Mouse (Mus musculus): ENCODE measurements around the gene Slc44a5. TPM values are rescaled to one million over a fixed set of nuclear protein-coding genes. Genes with fewer than 3 reads are reported as not detected.

Gene Slc44a5
- total and polyA plus RNA-seq, 2 experiments: not detected

GRCm38 (mm10) chr3:154183957-154184356, 210.7 kb downstream of the Slc44a5 start:
- Histone ChIP-seq H3K36me3 (ENCODE audit: control insufficient read depth, insufficient read depth, low read length) (no peaks in the 10 kb centered on the region), H3K79me2 (ENCODE audit: control insufficient read depth, insufficient read depth, low read length) (no peaks in the 10 kb centered on the region), H3K9ac (ENCODE audit: low read depth, low read length) (no peak overlapping the region), H3K27ac (replicated peaks; ENCODE audit: insufficient read depth, low read depth, low read length) (no peak overlapping the region), H3K4me3 (ENCODE audit: insufficient read depth, low read depth, low read length) (no peak overlapping the region), H3K27me3 (ENCODE audit: control insufficient read depth, insufficient read depth, low read length) (no peaks in the 10 kb centered on the region), H3K4me1 (ENCODE audit: control insufficient read depth, insufficient read depth, low read length) (no peaks in the 10 kb centered on the region)
- WGBS: 79% methylated on average over 9 of the region's 9 CpGs
- no peak for DNase-seq (ENCODE audit: extremely low read depth, low read depth, low spot score)
- TF ChIP-seq POLR2A (IDR thresholded peaks at IDR 0.05; ENCODE audit: extremely low read depth, insufficient read depth, low read length) (no peak), CTCF (IDR thresholded peaks at IDR 0.05; ENCODE audit: low read depth, low read length) (no peak)

GRCm38 (mm10) chr3:154188668-154189067, 215.4 kb downstream of the Slc44a5 start:
- H3K9ac ChIP-seq (ENCODE audit: low read depth, low read length): no peak overlapping the region
- no peaks in the 10 kb centered on the region for H3K79me2 ChIP-seq (ENCODE audit: control insufficient read depth, insufficient read depth, low read length)
- H3K4me1 ChIP-seq (ENCODE audit: control insufficient read depth, insufficient read depth, low read length): no peaks in the 10 kb centered on the region
- DNase-seq (ENCODE audit: extremely low read depth, low read depth, low spot score): no peak
- no peak for TF ChIP-seq CTCF (IDR thresholded peaks at IDR 0.05; ENCODE audit: low read depth, low read length)
- TF ChIP-seq POLR2A (IDR thresholded peaks at IDR 0.05; ENCODE audit: extremely low read depth, insufficient read depth, low read length): no peak
- H3K27me3 ChIP-seq (ENCODE audit: control insufficient read depth, insufficient read depth, low read length): no peaks in the 10 kb centered on the region
- H3K36me3 ChIP-seq (ENCODE audit: control insufficient read depth, insufficient read depth, low read length): no peaks in the 10 kb centered on the region
- no peak overlapping the region for H3K27ac ChIP-seq (replicated peaks; ENCODE audit: insufficient read depth, low read depth, low read length)
- H3K4me3 ChIP-seq (ENCODE audit: insufficient read depth, low read depth, low read length): no peak overlapping the region
- 23% methylated on average over 9 of the region's 9 CpGs for WGBS

- H3K4me3 ChIP-seq (ENCODE audit: insufficient read depth, low read depth, low read length): no peak overlapping the region
- TF ChIP-seq POLR2A (IDR thresholded peaks at IDR 0.05; ENCODE audit: extremely low read depth, insufficient read depth, low read length) (no peak), CTCF (IDR thresholded peaks at IDR 0.05; ENCODE audit: low read depth, low read length) (no peak)
- DNase-seq (ENCODE audit: extremely low read depth, low read depth, low spot score): peak; percentile 31
- no peaks in the 10 kb centered on the region for H3K79me2 ChIP-seq (ENCODE audit: control insufficient read depth, insufficient read depth, low read length)
- H3K27me3 ChIP-seq (ENCODE audit: control insufficient read depth, insufficient read depth, low read length): no peaks in the 10 kb centered on the region
- H3K9ac ChIP-seq (ENCODE audit: low read depth, low read length): no peak overlapping the region
- no peak overlapping the region for H3K27ac ChIP-seq (replicated peaks; ENCODE audit: insufficient read depth, low read depth, low read length)
- H3K4me1 ChIP-seq (ENCODE audit: control insufficient read depth, insufficient read depth, low read length): no peaks in the 10 kb centered on the region
- 16% methylated on average over 13 of the region's 14 CpGs for WGBS
- H3K36me3 ChIP-seq (ENCODE audit: control insufficient read depth, insufficient read depth, low read length): no peaks in the 10 kb centered on the region
Observed at GRCm38 (mm10) chr3:154192328-154193030, 219.2 kb downstream of the Slc44a5 start.

GRCm38 (mm10) chr3:154193189-154193840, 220.1 kb downstream of the Slc44a5 start:
- Histone ChIP-seq H3K36me3 (ENCODE audit: control insufficient read depth, insufficient read depth, low read length) (no peaks in the 10 kb centered on the region), H3K27ac (replicated peaks; ENCODE audit: insufficient read depth, low read depth, low read length) (no peak overlapping the region), H3K27me3 (ENCODE audit: control insufficient read depth, insufficient read depth, low read length) (no peaks in the 10 kb centered on the region), H3K9ac (ENCODE audit: low read depth, low read length) (no peak overlapping the region), H3K4me1 (ENCODE audit: control insufficient read depth, insufficient read depth, low read length) (no peaks in the 10 kb centered on the region), H3K4me3 (ENCODE audit: insufficient read depth, low read depth, low read length) (no peak overlapping the region), H3K79me2 (ENCODE audit: control insufficient read depth, insufficient read depth, low read length) (no peaks in the 10 kb centered on the region)
- no peak for DNase-seq (ENCODE audit: extremely low read depth, low read depth, low spot score)
- TF ChIP-seq POLR2A (IDR thresholded peaks at IDR 0.05; ENCODE audit: extremely low read depth, insufficient read depth, low read length) (no peak), CTCF (IDR thresholded peaks at IDR 0.05; ENCODE audit: low read depth, low read length) (no peak)
- 69% methylated on average over 10 of the region's 10 CpGs for WGBS

GRCm38 (mm10) chr3:154200422-154200828, 227.2 kb downstream of the Slc44a5 start:
- Histone ChIP-seq H3K36me3 (ENCODE audit: control insufficient read depth, insufficient read depth, low read length) (no peaks in the 10 kb centered on the region), H3K27ac (replicated peaks; ENCODE audit: insufficient read depth, low read depth, low read length) (no peak overlapping the region), H3K4me1 (ENCODE audit: control insufficient read depth, insufficient read depth, low read length) (no peaks in the 10 kb centered on the region), H3K27me3 (ENCODE audit: control insufficient read depth, insufficient read depth, low read length) (no peaks in the 10 kb centered on the region), H3K79me2 (ENCODE audit: control insufficient read depth, insufficient read depth, low read length) (no peaks in the 10 kb centered on the region), H3K9ac (ENCODE audit: low read depth, low read length) (no peak overlapping the region), H3K4me3 (ENCODE audit: insufficient read depth, low read depth, low read length) (no peak overlapping the region)
- DNase-seq (ENCODE audit: extremely low read depth, low read depth, low spot score): no peak
- TF ChIP-seq POLR2A (IDR thresholded peaks at IDR 0.05; ENCODE audit: extremely low read depth, insufficient read depth, low read length) (no peak), CTCF (IDR thresholded peaks at IDR 0.05; ENCODE audit: low read depth, low read length) (no peak)
- WGBS: 81% methylated on average over 8 of the region's 8 CpGs

GRCm38 (mm10) chr3:154201796-154202195, 228.6 kb downstream of the Slc44a5 start:
- no peak for TF ChIP-seq POLR2A (IDR thresholded peaks at IDR 0.05; ENCODE audit: extremely low read depth, insufficient read depth, low read length)
- no peak overlapping the region for H3K9ac ChIP-seq (ENCODE audit: low read depth, low read length)
- H3K36me3 ChIP-seq (ENCODE audit: control insufficient read depth, insufficient read depth, low read length): no peaks in the 10 kb centered on the region
- DNase-seq (ENCODE audit: extremely low read depth, low read depth, low spot score): no peak
- H3K79me2 ChIP-seq (ENCODE audit: control insufficient read depth, insufficient read depth, low read length): no peaks in the 10 kb centered on the region
- 89% methylated on average over 12 of the region's 12 CpGs for WGBS
- no peaks in the 10 kb centered on the region for H3K4me1 ChIP-seq (ENCODE audit: control insufficient read depth, insufficient read depth, low read length)
- H3K27ac ChIP-seq (replicated peaks; ENCODE audit: insufficient read depth, low read depth, low read length): no peak overlapping the region
- no peak overlapping the region for H3K4me3 ChIP-seq (ENCODE audit: insufficient read depth, low read depth, low read length)
- H3K27me3 ChIP-seq (ENCODE audit: control insufficient read depth, insufficient read depth, low read length): no peaks in the 10 kb centered on the region
